ENCODE assay signal across 23 mouse cellular contexts in genomic region chr17:63798381-63798780, GRCm38 (mm10).
"Had no signal": no experiment of that assay in that cellular context is flagged by ENCODE, and none has a peak within 500 bp of the region (broad histone marks: within the 10 kb centered on the region; RNA-seq: fewer than 3 reads in every experiment).

No protein-coding gene starts in this region.

- H3K27ac ChIP-seq: heart, embryonic 10.5 days; hindbrain, embryonic 13.5 days; hindbrain, embryonic 15.5 days; hindbrain, postnatal 0 days; kidney, embryonic 15.5 days; kidney, postnatal 0 days; limb, embryonic 13.5 days; limb, embryonic 15.5 days; liver, embryonic 12.5 days; liver, embryonic 14.5 days had no signal

- H3K9ac ChIP-seq: heart, embryonic 12.5 days; hindbrain, embryonic 13.5 days; hindbrain, embryonic 15.5 days; kidney, embryonic 15.5 days; limb, embryonic 13.5 days; limb, embryonic 15.5 days; liver, embryonic 12.5 days; liver, embryonic 14.5 days had no signal

- DNase-seq: gastrocnemius, postnatal 14 days; gastrocnemius, postnatal 36 days; heart, adult 18-20 months; heart, postnatal 10 days; heart, postnatal 36 days; kidney, adult 11 months; kidney, adult 2 months; kidney, adult 9 months; kidney, postnatal 25 days; layer of hippocampus, adult 9-11 months; layer of hippocampus, postnatal 36 days had no signal

- H3K9me3 ChIP-seq: heart, embryonic 12.5 days; hindbrain, embryonic 13.5 days; hindbrain, embryonic 15.5 days; limb, embryonic 13.5 days; limb, embryonic 15.5 days; liver, embryonic 12.5 days had no signal

- ATAC-seq: hindbrain, postnatal 0 days; intestine, embryonic 16.5 days; liver, embryonic 12.5 days had no signal

- H3K4me3 ChIP-seq: heart, embryonic 10.5 days; heart, embryonic 12.5 days; hindbrain, embryonic 13.5 days; hindbrain, embryonic 15.5 days; kidney, embryonic 15.5 days; limb, embryonic 13.5 days; limb, embryonic 15.5 days; liver, embryonic 12.5 days had no signal

- H3K4me1 ChIP-seq: heart, embryonic 10.5 days; heart, embryonic 12.5 days; hindbrain, embryonic 13.5 days; hindbrain, embryonic 15.5 days; limb, embryonic 13.5 days; limb, embryonic 15.5 days; liver, embryonic 12.5 days had no signal

- H3K36me3 ChIP-seq: heart, embryonic 10.5 days; heart, embryonic 12.5 days; hindbrain, embryonic 13.5 days; hindbrain, embryonic 15.5 days; kidney, embryonic 15.5 days; limb, embryonic 13.5 days; limb, embryonic 15.5 days; liver, embryonic 12.5 days had no signal

- H3K27me3 ChIP-seq: heart, embryonic 12.5 days; hindbrain, embryonic 13.5 days; hindbrain, embryonic 15.5 days; kidney, embryonic 15.5 days; limb, embryonic 13.5 days; limb, embryonic 15.5 days; liver, embryonic 12.5 days had no signal

- H3K4me2 ChIP-seq: heart, embryonic 12.5 days; hindbrain, embryonic 13.5 days; hindbrain, embryonic 15.5 days; kidney, embryonic 15.5 days; limb, embryonic 13.5 days; limb, embryonic 15.5 days; liver, embryonic 12.5 days had no signal
